Mouse (Mus musculus): ENCODE measurements at regions not wholly inside any gene's neighbourhood (a gene's known extent, or its start where the extent isn't known, plus 50 kb on each side); places are given as distances from the start of the nearest gene placed in this dataset.

GRCm38 (mm10) chr8:92044695-92045094 lies 242.8 kb upstream of the Irx3 start:
- H3K9ac ChIP-seq = no peak overlapping the region
- no peak overlapping the region for H3K27ac ChIP-seq
- no peaks in the 10 kb centered on the region for H3K9me3 ChIP-seq (replicated peaks)
- no peak overlapping the region for H3K4me2 ChIP-seq
- 35% methylated on average over 3 of the region's 3 CpGs for WGBS (ENCODE audit: insufficient replicate concordance)
- H3K27me3 ChIP-seq (replicated peaks) = peaks cover 15% of the 10 kb centered on the region; the same call in 1 of the 2 replicates
- no peak for ATAC-seq
- no peaks in the 10 kb centered on the region for H3K4me1 ChIP-seq
- no peaks in the 10 kb centered on the region for H3K36me3 ChIP-seq
- no peak overlapping the region for H3K4me3 ChIP-seq

GRCm38 (mm10) chr8:92042951-92043350 lies 241.1 kb upstream of the Irx3 start:
- Histone ChIP-seq H3K4me3 (no peak overlapping the region), H3K27ac (no peak overlapping the region), H3K36me3 (no peaks in the 10 kb centered on the region), H3K9me3 (replicated peaks) (no peaks in the 10 kb centered on the region), H3K4me1 (no peaks in the 10 kb centered on the region), H3K4me2 (no peak overlapping the region), H3K27me3 (replicated peaks) (peaks cover 20% of the 10 kb centered on the region; the same call in 1 of the 2 replicates), H3K9ac (no peak overlapping the region)
- WGBS (ENCODE audit: insufficient replicate concordance) = 21% methylated on average over 6 of the region's 6 CpGs
- ATAC-seq = no peak

- H3K36me3 ChIP-seq = no peaks in the 10 kb centered on the region
- 50% methylated on average over 9 of the region's 9 CpGs for WGBS (ENCODE audit: insufficient replicate concordance)
- H3K9ac ChIP-seq = no peak overlapping the region
- peaks cover 38% of the 10 kb centered on the region for H3K27me3 ChIP-seq (replicated peaks)
- H3K9me3 ChIP-seq (replicated peaks) = no peaks in the 10 kb centered on the region
- H3K4me2 ChIP-seq = no peak overlapping the region
- H3K4me1 ChIP-seq = peaks cover 35% of the 10 kb centered on the region
- H3K4me3 ChIP-seq = no peak overlapping the region
- no peak for ATAC-seq
- no peak overlapping the region for H3K27ac ChIP-seq
These were observed 228.1 kb upstream of the Irx3 start for GRCm38 (mm10) chr8:92029954-92030353.

- H3K27ac ChIP-seq = no peak overlapping the region
- 49% methylated on average over 6 of the region's 6 CpGs for WGBS (ENCODE audit: insufficient replicate concordance)
- H3K4me3 ChIP-seq = no peak overlapping the region
- H3K9ac ChIP-seq = no peak overlapping the region
- ATAC-seq = no peak
- H3K9me3 ChIP-seq (replicated peaks) = no peaks in the 10 kb centered on the region
- H3K4me1 ChIP-seq = peaks cover 35% of the 10 kb centered on the region
- peaks cover 38% of the 10 kb centered on the region for H3K27me3 ChIP-seq (replicated peaks)
- H3K36me3 ChIP-seq = no peaks in the 10 kb centered on the region
- no peak overlapping the region for H3K4me2 ChIP-seq
These were observed 227.6 kb upstream of the Irx3 start for GRCm38 (mm10) chr8:92029516-92029915.

- Histone ChIP-seq H3K9ac (no peak overlapping the region), H3K27me3 (replicated peaks) (peaks cover 47% of the 10 kb centered on the region), H3K27ac (no peak overlapping the region), H3K9me3 (replicated peaks) (no peaks in the 10 kb centered on the region), H3K36me3 (no peaks in the 10 kb centered on the region), H3K4me3 (no peak overlapping the region), H3K4me2 (0 out of 2 replicates have a peak overlapping the region, but pooled peaks have one; percentile 7), H3K4me1 (peaks cover 42% of the 10 kb centered on the region)
- peak; percentile 84 for ATAC-seq
- 4% methylated on average over 6 of the region's 6 CpGs for WGBS (ENCODE audit: insufficient replicate concordance)
These were observed 226.4 kb upstream of the Irx3 start for GRCm38 (mm10) chr8:92028308-92028707.

- Histone ChIP-seq H3K4me2 (no peak overlapping the region), H3K4me1 (peaks cover 47% of the 10 kb centered on the region), H3K27me3 (replicated peaks) (peaks cover 35% of the 10 kb centered on the region), H3K9me3 (replicated peaks) (no peaks in the 10 kb centered on the region), H3K4me3 (no peak overlapping the region), H3K27ac (no peak overlapping the region), H3K36me3 (no peaks in the 10 kb centered on the region), H3K9ac (no peak overlapping the region)
- no peak for ATAC-seq
- WGBS (ENCODE audit: insufficient replicate concordance) = 31% methylated on average over 8 of the region's 8 CpGs
These were observed 222.3 kb upstream of the Irx3 start for GRCm38 (mm10) chr8:92024133-92024532.

- Histone ChIP-seq H3K9me3 (replicated peaks) (no peaks in the 10 kb centered on the region), H3K36me3 (no peaks in the 10 kb centered on the region), H3K4me1 (peaks cover 22% of the 10 kb centered on the region), H3K9ac (no peak overlapping the region), H3K27me3 (replicated peaks) (peaks cover 31% of the 10 kb centered on the region), H3K4me3 (no peak overlapping the region), H3K27ac (no peak overlapping the region), H3K4me2 (no peak overlapping the region)
- no peak for ATAC-seq
- WGBS (ENCODE audit: insufficient replicate concordance) = 57% methylated on average over 3 of the region's 3 CpGs
These were observed 219.7 kb upstream of the Irx3 start for GRCm38 (mm10) chr8:92021521-92021920.

- Histone ChIP-seq H3K4me1 (peaks cover 17% of the 10 kb centered on the region), H3K9me3 (replicated peaks) (no peaks in the 10 kb centered on the region), H3K4me2 (no peak overlapping the region), H3K27ac (no peak overlapping the region), H3K9ac (no peak overlapping the region), H3K27me3 (replicated peaks) (peaks cover 3% of the 10 kb centered on the region; the same call in 1 of the 2 replicates), H3K4me3 (no peak overlapping the region), H3K36me3 (no peaks in the 10 kb centered on the region)
- 28% methylated on average over 4 of the region's 4 CpGs for WGBS (ENCODE audit: insufficient replicate concordance)
- peak; percentile 91 for ATAC-seq
These were observed 212.8 kb upstream of the Irx3 start for GRCm38 (mm10) chr8:92014704-92015103.

- Histone ChIP-seq H3K4me2 (no peak overlapping the region), H3K36me3 (no peaks in the 10 kb centered on the region), H3K4me3 (no peak overlapping the region), H3K27me3 (replicated peaks) (peaks cover 3% of the 10 kb centered on the region; the same call in 1 of the 2 replicates), H3K9ac (no peak overlapping the region), H3K27ac (no peak overlapping the region), H3K9me3 (replicated peaks) (no peaks in the 10 kb centered on the region), H3K4me1 (peaks cover 19% of the 10 kb centered on the region)
- ATAC-seq = no peak
- 48% methylated on average over 4 of the region's 4 CpGs for WGBS (ENCODE audit: insufficient replicate concordance)
These were observed 211.3 kb upstream of the Irx3 start for GRCm38 (mm10) chr8:92013183-92013582.

- WGBS (ENCODE audit: insufficient replicate concordance) = 64% methylated on average over 4 of the region's 4 CpGs
- ATAC-seq = no peak
These were observed 208.5 kb upstream of the Irx3 start for GRCm38 (mm10) chr8:92010412-92010811.

GRCm38 (mm10) chr8:92008616-92009610 lies 207.0 kb upstream of the Irx3 start:
- Histone ChIP-seq H3K27ac (no peak overlapping the region), H3K9me3 (replicated peaks) (no peaks in the 10 kb centered on the region), H3K4me1 (peaks cover 4% of the 10 kb centered on the region), H3K4me2 (no peak overlapping the region), H3K9ac (no peak overlapping the region), H3K27me3 (replicated peaks) (no peaks in the 10 kb centered on the region; the same call in 1 of the 2 replicates), H3K36me3 (no peaks in the 10 kb centered on the region), H3K4me3 (no peak overlapping the region)
- no peak for ATAC-seq
- 68% methylated on average over 14 of the region's 14 CpGs for WGBS (ENCODE audit: insufficient replicate concordance)

More at GRCm38 (mm10) chr8:92010412-92010811, 208.5 kb upstream of the Irx3 start:
- Histone ChIP-seq H3K4me3 (no peak overlapping the region), H3K4me1 (peaks cover 19% of the 10 kb centered on the region), H3K27ac (no peak overlapping the region), H3K27me3 (replicated peaks) (no peaks in the 10 kb centered on the region), H3K4me2 (no peak overlapping the region), H3K9ac (no peak overlapping the region), H3K9me3 (replicated peaks) (no peaks in the 10 kb centered on the region), H3K36me3 (no peaks in the 10 kb centered on the region)

GRCm38 (mm10) chr8:92005091-92005490 lies 203.2 kb upstream of the Irx3 start:
- H3K36me3 ChIP-seq = no peaks in the 10 kb centered on the region

More at GRCm38 (mm10) chr8:92005091-92005490, 203.2 kb upstream of the Irx3 start:
- ATAC-seq = no peak
- 76% methylated on average over 2 of the region's 2 CpGs for WGBS (ENCODE audit: insufficient replicate concordance)
- no peak overlapping the region for H3K27ac ChIP-seq
- no peak overlapping the region for H3K4me2 ChIP-seq
- no peak overlapping the region for H3K4me3 ChIP-seq
- H3K9ac ChIP-seq = no peak overlapping the region
- peaks cover 7% of the 10 kb centered on the region; the same call in 1 of the 2 replicates for H3K27me3 ChIP-seq (replicated peaks)
- H3K4me1 ChIP-seq = 0 out of 2 replicates have a peak, but pooled peaks cover 2% of the 10 kb centered on the region
- H3K9me3 ChIP-seq (replicated peaks) = no peaks in the 10 kb centered on the region

Measured in liver, embryonic 12.5 days (tissue).